18 mouse cellular contexts compared by ENCODE assay signal in genomic region chr2:83825161-83825560, GRCm38 (mm10). TPM values are rescaled to one million over a fixed set of nuclear protein-coding genes. Genes with fewer than 3 reads are reported as not detected.
DNase-seq lines count a peak whose midpoint lies in the region; ATAC-seq and TF ChIP-seq lines count a peak whose summit lies in the region.
"Had no signal": no experiment of that assay in that cellular context is flagged by ENCODE, and none has a peak within 500 bp of the region (broad histone marks: within the 10 kb centered on the region; RNA-seq: fewer than 3 reads in every experiment).

No protein-coding gene starts in this region.

- no peak overlapping the region for H3K4me2 ChIP-seq in forebrain, embryonic 13.5 days
- H3K4me2 ChIP-seq: stomach, embryonic 15.5 days had no signal

- H3K27me3 ChIP-seq in forebrain, embryonic 13.5 days = no peaks in the 10 kb centered on the region
- no peaks in the 10 kb centered on the region for H3K27me3 ChIP-seq in forebrain, embryonic 10.5 days (ENCODE audit: poor library complexity, severe bottlenecking)
- H3K27me3 ChIP-seq: stomach, embryonic 15.5 days had no signal

- no peak overlapping the region for H3K9ac ChIP-seq in forebrain, embryonic 13.5 days
- H3K9ac ChIP-seq: stomach, embryonic 15.5 days had no signal

- no peaks in the 10 kb centered on the region for H3K36me3 ChIP-seq in forebrain, embryonic 13.5 days (ENCODE audit: poor library complexity, severe bottlenecking)
- no peaks in the 10 kb centered on the region for H3K36me3 ChIP-seq in forebrain, embryonic 10.5 days (replicated peaks)
- H3K36me3 ChIP-seq: midbrain, embryonic 10.5 days; stomach, embryonic 15.5 days had no signal

- H3K4me3 ChIP-seq in forebrain, embryonic 13.5 days = no peak overlapping the region
- H3K4me3 ChIP-seq in forebrain, embryonic 10.5 days = no peak overlapping the region
- H3K4me3 ChIP-seq in left cerebral cortex, adult 2 months = no peak overlapping the region
- no peak overlapping the region for H3K4me3 ChIP-seq in olfactory bulb, adult 2 months (ENCODE audit: insufficient read depth, low read depth, low read length)
- H3K4me3 ChIP-seq: heart, adult 2 months; midbrain, embryonic 10.5 days; stomach, embryonic 15.5 days had no signal

- no peak for TF ChIP-seq CTCF in left cerebral cortex, adult 2 months (IDR thresholded peaks at IDR 0.05)
- TF ChIP-seq CTCF in olfactory bulb, adult 2 months (IDR thresholded peaks at IDR 0.05; ENCODE audit: insufficient read depth, low read depth, low read length) = no peak

- H3K9me3 ChIP-seq in forebrain, embryonic 13.5 days (replicated peaks) = no peaks in the 10 kb centered on the region
- no peaks in the 10 kb centered on the region for H3K9me3 ChIP-seq in forebrain, embryonic 10.5 days
- H3K9me3 ChIP-seq: midbrain, embryonic 10.5 days; stomach, embryonic 15.5 days had no signal

- no peak for DNase-seq in forebrain, embryonic 10.5 days (ENCODE audit: extremely low spot score, low spot score)
- no peak for DNase-seq in left cerebral cortex, adult 2 months (ENCODE audit: extremely low spot score in 1 of 2, low spot score in 2 of 2)
- DNase-seq in left cerebral cortex, postnatal 10 days (ENCODE audit: extremely low spot score in 1 of 2, low spot score in 2 of 2) = no peak
- peak; percentile 25 to 28 for DNase-seq in cerebellum, postnatal 36 days
- DNase-seq in frontal cortex, adult 2 months (ENCODE audit: extremely low spot score in 1 of 2, low spot score in 1 of 2) = no peak
- DNase-seq: adrenal gland, postnatal 14 days; B cell, adult 2 months; gastrocnemius, postnatal 10 days; heart, adult 2 months; kidney, adult 9 months; kidney, postnatal 4 days; lung, adult 18-20 months; lung, postnatal 36 days had no signal

- TF ChIP-seq POLR2A in olfactory bulb, adult 2 months (IDR thresholded peaks at IDR 0.05; ENCODE audit: insufficient read depth, low read depth, low read length) = no peak

- WGBS in forebrain, embryonic 13.5 days = 49% methylated on average over 5 of the region's 5 CpGs
- WGBS in forebrain, embryonic 10.5 days = 86% methylated on average over 5 of the region's 5 CpGs
- WGBS in olfactory bulb, adult 2 months = 37% methylated on average over 5 of the region's 5 CpGs

- ATAC-seq in forebrain, embryonic 13.5 days = no peak
- ATAC-seq: inflammation-experienced regulatory T-cells, adult 6 months had no signal

- intact Hi-C loops in left cerebral cortex, adult 2 months (cut with DNase I) = no loop called here
- intact Hi-C loops in left cerebral cortex, postnatal 10 days (cut with DNase I) = no loop called here

- peaks cover 41% of the 10 kb centered on the region for H3K4me1 ChIP-seq in forebrain, embryonic 13.5 days
- H3K4me1 ChIP-seq in forebrain, embryonic 10.5 days = peaks cover 42% of the 10 kb centered on the region
- peaks cover 7% of the 10 kb centered on the region; the same call in 1 of the 2 replicates for H3K4me1 ChIP-seq in olfactory bulb, adult 2 months (ENCODE audit: control insufficient read depth, insufficient read depth, low read length)
- H3K4me1 ChIP-seq: stomach, embryonic 15.5 days had no signal

- H3K27ac ChIP-seq in forebrain, embryonic 13.5 days = 0 out of 2 replicates have a peak overlapping the region, but pooled peaks have one; percentile 25
- no peak overlapping the region for H3K27ac ChIP-seq in forebrain, embryonic 10.5 days
- 0 out of 2 replicates have a peak overlapping the region, but pooled peaks have one; percentile 15 for H3K27ac ChIP-seq in left cerebral cortex, adult 2 months
- peak overlapping the region; percentile 73 for H3K27ac ChIP-seq in olfactory bulb, adult 2 months (ENCODE audit: insufficient read depth, low read depth, low read length)
- H3K27ac ChIP-seq: heart, adult 2 months; midbrain, embryonic 10.5 days; stomach, embryonic 15.5 days had no signal

RNA-seq across cellular contexts. Expression of gene Fam171b, which starts 12.7 kb away (rescaled TPM):
- polyA plus RNA-seq in forebrain, embryonic 13.5 days (2015; fragmentation: Nextera tagmentation; extraction: Ambion mirVana) = 47.2 and 55.0 TPM in 2 replicates
- 34.4 and 37.5 TPM in 2 replicates for polyA plus RNA-seq in forebrain, embryonic 10.5 days (2016; fragmentation: Nextera tagmentation; extraction: Ambion mirVana)
- 100 to 1,000 TPM; 204 to 206 TPM for total RNA-seq in left cerebral cortex, adult 2 months (2021)
- 100 to 1,000 TPM; 221 to 223 TPM for total RNA-seq in left cerebral cortex, postnatal 10 days (2021)
- polyA plus RNA-seq in olfactory bulb, adult 2 months (2012; ENCODE audit: insufficient read depth, insufficient read length, low replicate concordance, missing spikeins) = 72.0 and 217 TPM in 2 replicates
- 199 and 209 TPM in 2 replicates for polyA plus RNA-seq in frontal cortex, adult 2 months (2012; rRNA removed)

Comparison
In these comparisons a context has a peak if more than half of its experiments do, and no peak if none do; other contexts are left out.
1. DNase-seq: peak in cerebellum, postnatal 36 days (2 of 2); none in forebrain, embryonic 10.5 days (single experiment), left cerebral cortex, adult 2 months (0 of 2), left cerebral cortex, postnatal 10 days (0 of 2) and frontal cortex, adult 2 months (0 of 2).